Mouse (Mus musculus) lung, adult 2 months (tissue): ENCODE measurements around the gene Tmem253. TPM values are rescaled to one million over a fixed set of nuclear protein-coding genes. Genes with fewer than 3 reads are reported as not detected.
"Not testable (repeated sequence)": the region's sequence is repeated elsewhere in the genome, so short reads cannot be mapped to it uniquely, and the experiment has no call there.

Experiments
- DNase-seq: peaks from one replicate; pipeline ENCODE4 v3.0.0; 2022
- H3K4me1 ChIP-seq: fragments of 200-500 bp; 2 replicates; pipeline ENCODE4 v1.6.1; 2011; ENCODE audit warnings: low read length; ENCODE audit not compliant: control insufficient read depth, insufficient read depth
- H3K4me3 ChIP-seq: fragments of 200-500 bp; replicated peaks from 2 replicates; pipeline ENCODE3; 2011; ENCODE audit warnings: low read depth, mild to moderate bottlenecking, control low read depth, low read length; ENCODE audit errors: extremely low read depth
- CTCF ChIP-seq: fragments of 200-500 bp; IDR thresholded peaks from 2 replicates; pipeline ENCODE4 v1.5.1; 2011; ENCODE audit warnings: mild to moderate bottlenecking, low read length, control low read depth; ENCODE audit not compliant: insufficient read depth
- POLR2A ChIP-seq: fragments of 200-500 bp; IDR thresholded peaks from 2 replicates; pipeline ENCODE4 v1.6.1; 2011; ENCODE audit warnings: low read depth, mild to moderate bottlenecking, control low read depth, low read length, borderline replicate concordance; ENCODE audit errors: extremely low read depth
- WGBS: fragments of 180-500 bp; shearing (Covaris S2); methylation state at CpG from one replicate; pipeline ENCODE4 v1.1.7; 2018; 5-methylcytosine and 5-hydroxymethylcytosine counted together
- polyA plus RNA-seq: library from polyadenylated mRNA; depleted of rRNA; stranded (reverse); fragments of >200 nt; gene quantifications from 2 replicates; pipeline ENCODE4 v1.2.3, GENCODE M21; 2012; rRNA removed

Tmem253 gene
- polyA plus RNA-seq, 1 experiment: 0.58 TPM

DNA sequence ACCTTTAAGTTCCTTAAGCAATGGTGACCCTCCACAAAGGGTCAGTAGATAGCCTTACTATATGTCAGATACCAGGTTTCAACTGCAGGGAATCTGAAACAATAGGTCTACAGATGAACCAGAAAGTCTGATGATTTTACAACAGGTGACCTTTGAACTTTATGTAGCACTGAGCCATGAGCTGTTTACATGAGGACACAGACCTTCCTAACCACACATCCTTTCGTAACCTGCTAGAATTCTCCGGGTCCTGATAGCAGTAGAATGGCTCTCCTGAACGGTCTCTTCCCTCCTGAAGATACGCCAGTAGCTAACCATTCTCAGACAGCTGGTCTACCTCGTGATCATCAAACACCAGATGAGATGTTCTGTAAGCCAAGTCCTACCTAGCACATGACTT is 23.9 kb downstream of the Tmem253 start:
- Histone ChIP-seq H3K4me1 (no peaks in the 10 kb centered on the region; the same call in 1 of the 2 replicates), H3K4me3 (no peak overlapping the region)
- TF ChIP-seq POLR2A (no peak), CTCF (no peak)
- no peak for DNase-seq
- 84% methylated on average over 5 of the region's 5 CpGs for WGBS

DNA sequence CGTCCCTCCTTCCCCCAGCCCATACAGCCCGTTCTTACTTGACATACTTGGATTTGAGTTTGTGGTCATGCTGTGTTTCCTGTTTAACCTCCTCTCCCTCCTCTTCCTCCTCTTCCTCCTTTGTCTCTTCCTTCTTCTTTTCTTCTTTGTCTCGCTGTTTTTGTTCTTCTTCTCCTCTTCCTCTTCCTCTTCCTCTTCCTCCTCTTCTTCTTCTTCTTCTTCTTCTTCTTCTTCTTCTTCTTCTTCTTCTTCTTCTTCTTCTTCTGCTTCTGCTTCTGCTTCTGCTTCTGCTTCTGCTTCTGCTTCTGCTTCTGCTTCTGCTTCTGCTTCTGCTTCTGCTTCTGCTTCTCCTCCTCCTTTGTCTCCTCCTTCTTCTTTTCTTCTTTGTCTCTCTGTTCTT is 26.9 kb downstream of the Tmem253 start, which contains the start of gene Olfr221:
Olfr221 (minus strand) TSS at position 101 of the 400 bp plus-strand sequence.
- WGBS: 49% methylated on average over 3 of the region's 3 CpGs
- H3K4me3 ChIP-seq, DNase-seq, H3K4me1 ChIP-seq: not testable (repeated sequence)

DNA sequence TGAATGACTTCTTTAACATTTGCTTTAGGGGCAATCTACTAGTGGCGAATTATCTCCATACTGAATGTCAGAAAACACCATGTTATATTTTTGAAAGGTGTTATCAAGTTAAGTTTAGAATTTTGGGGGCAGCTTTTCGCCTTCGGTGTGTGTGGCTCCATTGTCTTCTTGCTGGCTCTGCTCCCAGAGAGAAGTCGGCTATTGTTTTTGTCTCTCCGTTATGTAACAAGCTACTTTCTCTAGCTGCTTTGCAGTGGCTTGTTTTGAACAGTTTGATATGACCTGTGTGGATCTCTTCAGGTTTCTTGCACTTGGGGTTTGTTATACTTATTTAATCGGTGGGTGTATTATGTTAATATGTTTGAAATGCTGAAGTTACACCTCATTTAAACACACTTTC is 28.0 kb downstream of the Tmem253 start:
- Histone ChIP-seq H3K4me1 (peaks cover 3% of the 10 kb centered on the region), H3K4me3 (no peak overlapping the region)
- no peak for DNase-seq
- WGBS: 39% methylated on average over 6 of the region's 6 CpGs
- no peak for TF ChIP-seq POLR2A

DNA sequence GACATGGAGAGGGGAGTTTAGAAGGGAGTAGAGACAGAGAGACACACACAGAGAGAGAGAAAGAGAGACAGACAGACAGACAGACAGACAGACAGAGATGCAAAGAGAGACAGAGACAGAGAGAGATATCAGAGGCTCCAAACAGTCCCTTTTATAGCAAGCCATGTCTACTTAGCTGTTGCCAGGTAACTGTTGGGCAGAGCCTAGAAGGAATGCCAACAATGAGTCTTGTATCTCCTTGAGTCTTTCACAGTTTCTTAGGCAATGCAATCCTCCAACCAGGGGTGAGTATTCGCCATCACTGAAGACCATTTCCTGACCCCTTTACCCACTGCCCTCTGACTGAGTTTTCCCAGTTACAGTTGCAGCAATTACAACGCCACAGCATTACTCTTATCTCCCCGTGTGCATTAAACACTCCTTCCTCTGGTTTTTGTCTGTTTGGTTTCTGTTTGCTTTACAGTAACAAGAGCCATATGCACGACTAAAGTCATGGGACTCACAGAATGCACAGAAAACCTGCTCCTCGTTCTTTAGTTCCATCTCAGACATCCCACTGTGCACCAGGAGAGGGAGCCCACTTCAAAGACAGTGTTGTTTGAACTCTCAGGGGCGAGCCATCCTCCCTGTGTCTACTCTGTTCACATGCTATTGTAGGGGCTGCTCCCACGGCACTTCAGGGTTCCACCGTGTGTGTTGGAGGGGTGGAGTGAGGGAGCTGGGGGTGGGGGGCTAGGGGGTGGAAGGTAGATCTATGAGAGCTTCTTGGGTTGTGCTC is 29.6 kb downstream of the Tmem253 start:
- TF ChIP-seq CTCF: peak; percentile 45
- TF ChIP-seq POLR2A: no peak
- no peak for DNase-seq
- peaks cover 3% of the 10 kb centered on the region for H3K4me1 ChIP-seq
- WGBS: 8% methylated on average over 8 of the region's 8 CpGs
- H3K4me3 ChIP-seq: no peak overlapping the region

DNA sequence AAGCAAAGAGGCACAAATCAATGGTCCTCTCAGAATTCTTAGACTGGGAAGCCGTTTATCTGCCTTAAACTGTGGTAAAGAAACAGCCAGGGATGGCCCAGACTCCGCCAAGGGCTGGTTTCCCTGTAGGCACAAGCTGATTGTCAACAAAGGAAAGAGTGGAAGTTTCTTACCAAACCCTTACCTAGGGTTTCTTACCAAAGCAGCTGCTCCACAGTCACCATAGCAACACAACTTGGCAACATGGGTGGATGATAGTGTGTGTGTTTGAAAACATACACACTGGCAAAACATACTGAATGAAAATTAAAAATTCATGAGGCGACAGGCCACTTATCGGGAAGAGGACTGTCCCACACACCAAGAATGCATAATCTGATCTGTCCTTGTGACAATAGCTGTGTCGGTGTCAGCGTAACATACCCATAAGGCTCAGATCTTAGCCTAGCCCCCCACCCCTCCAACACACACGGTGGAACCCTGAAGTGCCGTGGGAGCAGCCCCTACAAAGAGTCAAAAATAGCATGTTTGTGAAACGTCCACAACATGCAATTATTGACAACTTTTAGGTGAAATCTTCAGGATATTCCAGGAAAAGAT is 30.6 kb downstream of the Tmem253 start:
- TF ChIP-seq CTCF (no peak), POLR2A (no peak)
- WGBS: 79% methylated on average over 9 of the region's 9 CpGs

DNA sequence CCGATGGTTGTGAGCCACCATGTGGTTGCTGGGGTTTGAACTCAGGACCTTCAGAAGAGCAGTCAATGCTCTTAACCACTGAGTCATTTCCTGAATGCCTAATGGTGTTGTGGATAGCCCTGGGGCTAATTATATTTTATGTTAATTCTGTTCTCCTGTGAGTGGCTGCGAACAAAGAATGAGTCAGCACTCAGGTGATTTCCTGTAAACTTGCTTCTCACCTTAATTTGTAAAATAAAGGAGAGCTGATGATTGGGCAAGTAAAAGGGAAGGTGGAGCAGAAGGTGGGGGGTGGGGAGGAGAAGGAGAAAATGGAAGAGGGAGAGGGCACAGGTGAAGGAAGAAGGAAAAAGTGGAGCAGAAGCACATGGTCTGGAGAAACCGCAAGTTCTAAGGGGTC is 37.3 kb downstream of the Tmem253 start:
- not testable (repeated sequence) for H3K4me3 ChIP-seq, DNase-seq, H3K4me1 ChIP-seq
- WGBS: 86% methylated on average over 3 of the region's 3 CpGs

More for the DNA sequence above, 30.6 kb downstream of the Tmem253 start:
- no peak for DNase-seq
- peaks cover 3% of the 10 kb centered on the region for H3K4me1 ChIP-seq
- H3K4me3 ChIP-seq: no peak overlapping the region

GRCm38 (mm10) chr14:52059982-52060381 is 44.5 kb downstream of the Tmem253 start:
- no peak for DNase-seq
- 42% methylated on average over 4 of the region's 4 CpGs for WGBS
- Histone ChIP-seq H3K4me3 (no peak overlapping the region), H3K4me1 (peaks cover 4% of the 10 kb centered on the region; the same call in 1 of the 2 replicates)
- no peak for TF ChIP-seq CTCF
- TF ChIP-seq POLR2A: no peak

DNA sequence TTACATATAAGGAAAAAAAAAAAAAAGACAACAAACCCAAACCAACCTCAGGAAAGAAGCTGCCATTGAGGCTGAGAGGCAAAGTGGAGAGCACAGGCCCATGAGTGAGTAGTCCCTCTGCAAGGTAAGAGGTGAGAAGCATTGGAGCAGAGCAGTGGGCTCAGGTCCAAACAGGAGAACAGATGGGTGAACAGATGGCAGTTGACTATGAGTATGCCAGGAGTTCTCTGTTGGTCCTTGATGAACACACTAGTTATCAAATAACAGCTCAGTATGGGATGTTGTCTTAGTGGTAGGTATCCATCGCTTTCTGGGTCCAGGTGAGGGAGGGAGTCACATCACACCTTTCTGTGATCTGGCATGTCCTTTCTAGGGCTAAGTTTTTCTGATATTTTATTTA is 45.3 kb downstream of the Tmem253 start:
- Histone ChIP-seq H3K4me1 (peaks cover 4% of the 10 kb centered on the region; the same call in 1 of the 2 replicates), H3K4me3 (no peak overlapping the region)
- DNase-seq: no peak
- no peak for TF ChIP-seq CTCF
- no peak for TF ChIP-seq POLR2A
- 90% methylated on average over 1 of the region's 1 CpGs for WGBS

DNA sequence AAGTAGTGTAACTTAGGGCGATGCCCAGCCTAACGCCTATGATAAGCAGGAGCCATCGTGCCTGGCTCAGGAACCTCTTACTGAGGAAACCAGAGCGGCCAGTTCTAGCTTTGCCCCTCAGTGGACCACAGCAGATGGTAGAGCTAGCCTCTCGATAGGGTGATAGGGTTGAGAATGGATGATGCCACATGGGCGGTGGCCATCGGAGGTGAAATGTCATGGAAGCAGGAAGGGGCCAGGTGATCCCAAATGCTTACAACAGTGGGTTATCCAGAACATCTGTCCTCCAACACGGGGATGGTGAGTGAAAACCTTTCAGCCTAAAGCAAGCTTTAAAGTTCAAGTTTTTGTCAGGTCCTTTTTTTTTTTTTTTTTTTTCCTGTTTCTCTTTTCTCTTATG is 46.3 kb downstream of the Tmem253 start:
- 81% methylated on average over 8 of the region's 8 CpGs for WGBS
- DNase-seq: no peak
- no peak for TF ChIP-seq CTCF
- no peak for TF ChIP-seq POLR2A
- peaks cover 4% of the 10 kb centered on the region; the same call in 1 of the 2 replicates for H3K4me1 ChIP-seq
- H3K4me3 ChIP-seq: no peak overlapping the region

DNA sequence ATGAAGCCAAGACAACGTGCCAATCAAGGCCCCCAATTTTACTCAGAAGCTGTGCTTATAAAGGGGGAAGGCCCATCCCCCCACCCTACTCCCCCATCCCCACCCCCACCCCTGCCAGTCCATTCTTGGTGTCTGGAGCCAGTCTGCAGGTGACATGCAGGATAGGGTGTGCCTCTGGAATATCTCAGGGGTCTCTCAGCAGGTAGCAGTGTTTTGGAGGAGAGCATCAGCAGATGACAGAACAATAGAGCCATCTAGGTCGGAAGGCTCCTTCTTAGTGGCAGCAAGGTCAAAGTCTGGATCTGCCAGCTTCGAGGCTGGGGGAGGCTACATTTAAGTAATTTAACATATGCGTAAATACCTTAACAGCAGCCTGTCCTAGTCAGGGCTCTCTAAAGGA is 50.7 kb downstream of the Tmem253 start:
- DNase-seq: no peak
- no peaks in the 10 kb centered on the region for H3K4me1 ChIP-seq
- TF ChIP-seq POLR2A (no peak), CTCF (no peak)
- WGBS: 59% methylated on average over 4 of the region's 4 CpGs
- no peak overlapping the region for H3K4me3 ChIP-seq

Other genes starting within 250 kb of the Tmem253 start
- not detected in 2 replicates for gene Ang4, start 242.1 kb upstream of the Tmem253 start, polyA plus RNA-seq
- not detected in 2 replicates for gene AY358078, start 215.6 kb upstream of the Tmem253 start, polyA plus RNA-seq
- 0.72 and 1.4 TPM in 2 replicates for gene Ear6, start 162.0 kb upstream of the Tmem253 start, polyA plus RNA-seq
- gene Mettl17, start 130.8 kb upstream of the Tmem253 start, polyA plus RNA-seq: 26.0 and 27.2 TPM in 2 replicates
- gene Slc39a2, start 122.8 kb upstream of the Tmem253 start, polyA plus RNA-seq: 2.7 and 3.9 TPM in 2 replicates
- gene Ndrg2, start 101.5 kb upstream of the Tmem253 start, polyA plus RNA-seq: 164 and 251 TPM in 2 replicates
- not detected in 2 replicates for gene Tppp2, start 97.2 kb upstream of the Tmem253 start, polyA plus RNA-seq
- not detected in 2 replicates for gene Rnase13, start 92.9 kb upstream of the Tmem253 start, polyA plus RNA-seq
- 70.0 and 72.8 TPM in 2 replicates for gene Arhgef40, start 30.9 kb upstream of the Tmem253 start, polyA plus RNA-seq
- gene Zfp219, start 5.1 kb downstream of the Tmem253 start, polyA plus RNA-seq: 84.8 and 87.6 TPM in 2 replicates
- gene Olfr221, start 26.8 kb downstream of the Tmem253 start, polyA plus RNA-seq: not detected in 2 replicates
- 50.1 and 83.7 TPM in 2 replicates for gene Hnrnpc, start 88.4 kb downstream of the Tmem253 start, polyA plus RNA-seq
- 2.5 TPM in 2 replicates for gene Rpgrip1, start 95.0 kb downstream of the Tmem253 start, polyA plus RNA-seq
- gene Supt16, start 181.8 kb downstream of the Tmem253 start, polyA plus RNA-seq: 5.8 and 10.8 TPM in 2 replicates
- gene Chd8, start 242.1 kb downstream of the Tmem253 start, polyA plus RNA-seq: 23.6 and 32.9 TPM in 2 replicates